Mouse (Mus musculus): ENCODE data around the gene Kif6. TPM values are rescaled to one million over a fixed set of nuclear protein-coding genes. Genes with fewer than 3 reads are reported as not detected.

Gene Kif6
- 2.4 and 3.6 TPM in 2 replicates for polyA plus RNA-seq (2015; fragmentation: Nextera tagmentation; extraction: Ambion mirVana)

GRCm38 (mm10) chr17:49614577-49615235 lies at the start of gene Kif6:
Kif6 (plus strand) TSS chr17:49615136.
- peaks cover 10% of the 10 kb centered on the region for H3K4me1 ChIP-seq (replicated peaks)
- WGBS = 2% methylated on average over 27 of the region's 27 CpGs
- peaks cover 5% of the 10 kb centered on the region; the same call in 1 of the 2 replicates for H3K27me3 ChIP-seq
- ATAC-seq = peak; percentile 98
- no peak within 1 kb of the TSS for H3K27ac ChIP-seq
- H3K9ac ChIP-seq (replicated peaks) = peak within 1 kb of the TSS; percentile 75
- peak within 1 kb of the TSS; percentile 93 for H3K4me2 ChIP-seq (replicated peaks)
- peak within 1 kb of the TSS; percentile 63 for H3K4me3 ChIP-seq (replicated peaks)
- H3K9me3 ChIP-seq = no peaks in the 10 kb centered on the region
- no peaks in the 10 kb centered on the region for H3K36me3 ChIP-seq

- H3K4me3 ChIP-seq (replicated peaks) = no peak overlapping the region
Measured at GRCm38 (mm10) chr17:49568717-49569116, 46.2 kb upstream of the Kif6 start.

GRCm38 (mm10) chr17:49577321-49577720 lies 37.6 kb upstream of the Kif6 start:
- H3K27ac ChIP-seq = no peak overlapping the region
- H3K36me3 ChIP-seq = no peaks in the 10 kb centered on the region
- no peaks in the 10 kb centered on the region for H3K4me1 ChIP-seq (replicated peaks)
- H3K27me3 ChIP-seq = no peaks in the 10 kb centered on the region
- H3K4me3 ChIP-seq (replicated peaks) = no peak overlapping the region
- WGBS = 97% methylated on average over 3 of the region's 3 CpGs
- no peak for ATAC-seq
- H3K4me2 ChIP-seq (replicated peaks) = no peak overlapping the region
- H3K9me3 ChIP-seq = 0 out of 2 replicates have a peak, but pooled peaks cover 2% of the 10 kb centered on the region
- no peak overlapping the region for H3K9ac ChIP-seq (replicated peaks)

More at GRCm38 (mm10) chr17:49568717-49569116, 46.2 kb upstream of the Kif6 start:
- no peak for ATAC-seq
- H3K9ac ChIP-seq (replicated peaks) = no peak overlapping the region
- H3K27me3 ChIP-seq = peaks cover 11% of the 10 kb centered on the region
- 87% methylated on average over 8 of the region's 8 CpGs for WGBS
- peaks cover 8% of the 10 kb centered on the region for H3K4me1 ChIP-seq (replicated peaks)
- no peak overlapping the region for H3K27ac ChIP-seq
- 0 out of 2 replicates have a peak, but pooled peaks cover 4% of the 10 kb centered on the region for H3K9me3 ChIP-seq
- no peaks in the 10 kb centered on the region for H3K36me3 ChIP-seq
- no peak overlapping the region for H3K4me2 ChIP-seq (replicated peaks)

- H3K27me3 ChIP-seq = no peaks in the 10 kb centered on the region
- H3K9me3 ChIP-seq = no peaks in the 10 kb centered on the region
- no peak overlapping the region for H3K27ac ChIP-seq
- H3K4me3 ChIP-seq (replicated peaks) = no peak overlapping the region
- no peak overlapping the region for H3K9ac ChIP-seq (replicated peaks)
- H3K36me3 ChIP-seq = no peaks in the 10 kb centered on the region
- WGBS = 81% methylated on average over 11 of the region's 11 CpGs
- no peak overlapping the region for H3K4me2 ChIP-seq (replicated peaks)
- ATAC-seq = no peak
- H3K4me1 ChIP-seq (replicated peaks) = no peaks in the 10 kb centered on the region
Measured at GRCm38 (mm10) chr17:49582471-49582870, 32.5 kb upstream of the Kif6 start.

- H3K36me3 ChIP-seq = no peaks in the 10 kb centered on the region
- no peak overlapping the region for H3K4me3 ChIP-seq (replicated peaks)
- no peak overlapping the region for H3K4me2 ChIP-seq (replicated peaks)
- no peak overlapping the region for H3K27ac ChIP-seq
- H3K9me3 ChIP-seq = no peaks in the 10 kb centered on the region
- ATAC-seq = no peak
- no peak overlapping the region for H3K9ac ChIP-seq (replicated peaks)
- 51% methylated on average over 8 of the region's 8 CpGs for WGBS
- H3K4me1 ChIP-seq (replicated peaks) = no peaks in the 10 kb centered on the region
- H3K27me3 ChIP-seq = no peaks in the 10 kb centered on the region
Measured at GRCm38 (mm10) chr17:49590051-49590450, 24.9 kb upstream of the Kif6 start.

GRCm38 (mm10) chr17:49605397-49605796 lies 9.5 kb upstream of the Kif6 start:
- H3K36me3 ChIP-seq = no peaks in the 10 kb centered on the region
- no peaks in the 10 kb centered on the region; the same call in 1 of the 2 replicates for H3K27me3 ChIP-seq
- H3K4me2 ChIP-seq (replicated peaks) = no peak overlapping the region
- H3K4me1 ChIP-seq (replicated peaks) = peaks cover 11% of the 10 kb centered on the region; the same call in 1 of the 2 replicates
- no peak overlapping the region for H3K9ac ChIP-seq (replicated peaks)
- 82% methylated on average over 4 of the region's 4 CpGs for WGBS
- no peaks in the 10 kb centered on the region for H3K9me3 ChIP-seq
- H3K4me3 ChIP-seq (replicated peaks) = no peak overlapping the region
- ATAC-seq = no peak
- no peak overlapping the region for H3K27ac ChIP-seq

- no peak overlapping the region for H3K9ac ChIP-seq (replicated peaks)
- peak overlapping the region; percentile 14; the same call in 1 of the 2 replicates for H3K4me2 ChIP-seq (replicated peaks)
- WGBS = 20% methylated on average over 7 of the region's 7 CpGs
- H3K27ac ChIP-seq = no peak overlapping the region
- ATAC-seq = no peak
- H3K9me3 ChIP-seq = no peaks in the 10 kb centered on the region
- no peak overlapping the region for H3K4me3 ChIP-seq (replicated peaks)
- H3K36me3 ChIP-seq = no peaks in the 10 kb centered on the region
- peaks cover 11% of the 10 kb centered on the region; the same call in 1 of the 2 replicates for H3K4me1 ChIP-seq (replicated peaks)
- no peaks in the 10 kb centered on the region; the same call in none of the 2 replicates for H3K27me3 ChIP-seq
Measured at GRCm38 (mm10) chr17:49607351-49608027, 7.4 kb upstream of the Kif6 start.

GRCm38 (mm10) chr17:49610296-49610695 lies 4.6 kb upstream of the Kif6 start:
- peaks cover 5% of the 10 kb centered on the region for H3K27me3 ChIP-seq
- ATAC-seq = no peak
- no peak overlapping the region for H3K27ac ChIP-seq
- peaks cover 16% of the 10 kb centered on the region for H3K4me1 ChIP-seq (replicated peaks)
- H3K4me3 ChIP-seq (replicated peaks) = no peak overlapping the region
- no peaks in the 10 kb centered on the region for H3K9me3 ChIP-seq
- no peak overlapping the region for H3K9ac ChIP-seq (replicated peaks)
- 67% methylated on average over 8 of the region's 8 CpGs for WGBS
- H3K4me2 ChIP-seq (replicated peaks) = no peak overlapping the region
- no peaks in the 10 kb centered on the region for H3K36me3 ChIP-seq

- Histone ChIP-seq H3K4me2 (replicated peaks) (peak overlapping the region; percentile 93), H3K9me3 (no peaks in the 10 kb centered on the region), H3K36me3 (no peaks in the 10 kb centered on the region), H3K27me3 (peaks cover 5% of the 10 kb centered on the region; the same call in 1 of the 2 replicates), H3K27ac (no peak overlapping the region), H3K9ac (replicated peaks) (peak overlapping the region; percentile 75), H3K4me1 (replicated peaks) (peaks cover 10% of the 10 kb centered on the region), H3K4me3 (replicated peaks) (peak overlapping the region; percentile 63)
- WGBS = 1% methylated on average over 26 of the region's 26 CpGs
- ATAC-seq = peak; percentile 90
Measured at GRCm38 (mm10) chr17:49615241-49615651, 310 bp downstream of the Kif6 start.

GRCm38 (mm10) chr17:49624572-49624971 lies 9.6 kb downstream of the Kif6 start:
- no peaks in the 10 kb centered on the region for H3K9me3 ChIP-seq
- H3K4me3 ChIP-seq (replicated peaks) = no peak overlapping the region
- no peaks in the 10 kb centered on the region for H3K36me3 ChIP-seq
- no peak overlapping the region for H3K27ac ChIP-seq
- 74% methylated on average over 9 of the region's 9 CpGs for WGBS
- H3K9ac ChIP-seq (replicated peaks) = no peak overlapping the region
- H3K4me1 ChIP-seq (replicated peaks) = no peaks in the 10 kb centered on the region
- no peak overlapping the region for H3K4me2 ChIP-seq (replicated peaks)
- ATAC-seq = no peak
- no peaks in the 10 kb centered on the region for H3K27me3 ChIP-seq

- H3K36me3 ChIP-seq = no peaks in the 10 kb centered on the region
- no peaks in the 10 kb centered on the region for H3K9me3 ChIP-seq
- H3K4me3 ChIP-seq (replicated peaks) = no peak overlapping the region
- H3K27me3 ChIP-seq = no peaks in the 10 kb centered on the region
- H3K4me1 ChIP-seq (replicated peaks) = no peaks in the 10 kb centered on the region
- H3K9ac ChIP-seq (replicated peaks) = no peak overlapping the region
- WGBS = 83% methylated on average over 13 of the region's 13 CpGs
- H3K4me2 ChIP-seq (replicated peaks) = no peak overlapping the region
- ATAC-seq = no peak
- H3K27ac ChIP-seq = no peak overlapping the region
Measured at GRCm38 (mm10) chr17:49627011-49627794, 12.3 kb downstream of the Kif6 start.

GRCm38 (mm10) chr17:49628875-49629274 lies 13.9 kb downstream of the Kif6 start:
- 93% methylated on average over 8 of the region's 8 CpGs for WGBS
- ATAC-seq = no peak

More at GRCm38 (mm10) chr17:49628875-49629274, 13.9 kb downstream of the Kif6 start:
- no peaks in the 10 kb centered on the region for H3K36me3 ChIP-seq
- H3K4me1 ChIP-seq (replicated peaks) = no peaks in the 10 kb centered on the region
- H3K9me3 ChIP-seq = no peaks in the 10 kb centered on the region
- no peak overlapping the region for H3K4me2 ChIP-seq (replicated peaks)
- no peak overlapping the region for H3K9ac ChIP-seq (replicated peaks)
- no peak overlapping the region for H3K27ac ChIP-seq
- H3K4me3 ChIP-seq (replicated peaks) = no peak overlapping the region
- H3K27me3 ChIP-seq = no peaks in the 10 kb centered on the region

Data from midbrain, embryonic 13.5 days (tissue).